Mouse (Mus musculus): Measurements from ENCODE around the gene Gm45623.

The Gm45623 gene

GRCm38 (mm10) chr13:56758492-56758891 lies 4.9 kb upstream of the Gm45623 start:
- in situ Hi-C loops (cut with MboI; ENCODE audit: low pct_unique_long_range_greater_than_20kb in 1 of 2, low sequenced_read_pairs in 2 of 2, unreplicated experiment in 1 of 2): no loop called here

GRCm38 (mm10) chr13:56757201-56757600 lies 3.6 kb upstream of the Gm45623 start:
- in situ Hi-C loops (cut with MboI; ENCODE audit: low pct_unique_long_range_greater_than_20kb in 1 of 2, low sequenced_read_pairs in 2 of 2, unreplicated experiment in 1 of 2): no loop called here

GRCm38 (mm10) chr13:56755871-56756270 lies 2.2 kb upstream of the Gm45623 start:
- in situ Hi-C loops (cut with MboI; ENCODE audit: low pct_unique_long_range_greater_than_20kb in 1 of 2, low sequenced_read_pairs in 2 of 2, unreplicated experiment in 1 of 2): no loop called here

- in situ Hi-C loops (cut with MboI; ENCODE audit: low pct_unique_long_range_greater_than_20kb in 1 of 2, low sequenced_read_pairs in 2 of 2, unreplicated experiment in 1 of 2): no loop called here
These were observed 994 bp downstream of the Gm45623 start for GRCm38 (mm10) chr13:56752474-56753191.

- in situ Hi-C loops (cut with MboI; ENCODE audit: low pct_unique_long_range_greater_than_20kb in 1 of 2, low sequenced_read_pairs in 2 of 2, unreplicated experiment in 1 of 2): no loop called here
These were observed 1.9 kb downstream of the Gm45623 start for GRCm38 (mm10) chr13:56751774-56752173.

GRCm38 (mm10) chr13:56749377-56749776 lies 4.2 kb downstream of the Gm45623 start:
- in situ Hi-C loops (cut with MboI; ENCODE audit: low pct_unique_long_range_greater_than_20kb in 1 of 2, low sequenced_read_pairs in 2 of 2, unreplicated experiment in 1 of 2): no loop called here

- in situ Hi-C loops (cut with MboI; ENCODE audit: low pct_unique_long_range_greater_than_20kb in 1 of 2, low sequenced_read_pairs in 2 of 2, unreplicated experiment in 1 of 2): no loop called here
These were observed 6.1 kb downstream of the Gm45623 start for GRCm38 (mm10) chr13:56747554-56747953.

- in situ Hi-C loops (cut with MboI; ENCODE audit: low pct_unique_long_range_greater_than_20kb in 1 of 2, low sequenced_read_pairs in 2 of 2, unreplicated experiment in 1 of 2): no loop called here
These were observed 6.7 kb downstream of the Gm45623 start for GRCm38 (mm10) chr13:56746739-56747532.

- in situ Hi-C loops (cut with MboI; ENCODE audit: low pct_unique_long_range_greater_than_20kb in 1 of 2, low sequenced_read_pairs in 2 of 2, unreplicated experiment in 1 of 2): no loop called here
These were observed 11.2 kb downstream of the Gm45623 start for GRCm38 (mm10) chr13:56742325-56742901.

- in situ Hi-C loops (cut with MboI; ENCODE audit: low pct_unique_long_range_greater_than_20kb in 1 of 2, low sequenced_read_pairs in 2 of 2, unreplicated experiment in 1 of 2): no loop called here
These were observed 11.9 kb downstream of the Gm45623 start for GRCm38 (mm10) chr13:56741691-56742090.

- in situ Hi-C loops (cut with MboI; ENCODE audit: low pct_unique_long_range_greater_than_20kb in 1 of 2, low sequenced_read_pairs in 2 of 2, unreplicated experiment in 1 of 2): no loop called here
These were observed 13.1 kb downstream of the Gm45623 start for GRCm38 (mm10) chr13:56740496-56740895.

- in situ Hi-C loops (cut with MboI; ENCODE audit: low pct_unique_long_range_greater_than_20kb in 1 of 2, low sequenced_read_pairs in 2 of 2, unreplicated experiment in 1 of 2): no loop called here
These were observed 14.1 kb downstream of the Gm45623 start for GRCm38 (mm10) chr13:56739556-56739955.

GRCm38 (mm10) chr13:56735212-56735875 lies 18.3 kb downstream of the Gm45623 start:
- in situ Hi-C loops (cut with MboI; ENCODE audit: low pct_unique_long_range_greater_than_20kb in 1 of 2, low sequenced_read_pairs in 2 of 2, unreplicated experiment in 1 of 2): no loop called here

GRCm38 (mm10) chr13:56734617-56735016 lies 19.0 kb downstream of the Gm45623 start:
- in situ Hi-C loops (cut with MboI; ENCODE audit: low pct_unique_long_range_greater_than_20kb in 1 of 2, low sequenced_read_pairs in 2 of 2, unreplicated experiment in 1 of 2): no loop called here

GRCm38 (mm10) chr13:56729046-56729445 lies 24.6 kb downstream of the Gm45623 start:
- in situ Hi-C loops (cut with MboI; ENCODE audit: low pct_unique_long_range_greater_than_20kb in 1 of 2, low sequenced_read_pairs in 2 of 2, unreplicated experiment in 1 of 2): no loop called here

GRCm38 (mm10) chr13:56726551-56726950 lies 27.1 kb downstream of the Gm45623 start:
- in situ Hi-C loops (cut with MboI; ENCODE audit: low pct_unique_long_range_greater_than_20kb in 1 of 2, low sequenced_read_pairs in 2 of 2, unreplicated experiment in 1 of 2): no loop called here

- in situ Hi-C loops (cut with MboI; ENCODE audit: low pct_unique_long_range_greater_than_20kb in 1 of 2, low sequenced_read_pairs in 2 of 2, unreplicated experiment in 1 of 2): no loop called here
These were observed 41.4 kb downstream of the Gm45623 start for GRCm38 (mm10) chr13:56712221-56712620.

GRCm38 (mm10) chr13:56710620-56711019 lies 43.0 kb downstream of the Gm45623 start:
- in situ Hi-C loops (cut with MboI; ENCODE audit: low pct_unique_long_range_greater_than_20kb in 1 of 2, low sequenced_read_pairs in 2 of 2, unreplicated experiment in 1 of 2): no loop called here

GRCm38 (mm10) chr13:56707606-56708005 lies 46.0 kb downstream of the Gm45623 start:
- in situ Hi-C loops (cut with MboI; ENCODE audit: low pct_unique_long_range_greater_than_20kb in 1 of 2, low sequenced_read_pairs in 2 of 2, unreplicated experiment in 1 of 2): no loop called here
